Mouse (Mus musculus) brain, embryonic 14.5 days (tissue): ENCODE results near the gene 5031439G07Rik.
"Not testable (repeated sequence)": the region's sequence is repeated elsewhere in the genome, so short reads cannot be mapped to it uniquely, and the experiment has no call there.

Source experiments
- CTCF ChIP-seq: fragments of 200-500 bp; IDR thresholded peaks from 2 replicates; pipeline ENCODE4 v1.5.1; 2012; ENCODE audit warnings: inconsistent platforms, mild to moderate bottlenecking, moderate library complexity, borderline replicate concordance; ENCODE audit not compliant: insufficient read depth, insufficient read length; ENCODE audit errors: extremely low read depth
- POLR2A ChIP-seq: fragments of 200-500 bp; IDR thresholded peaks from 2 replicates; pipeline ENCODE4 v1.6.1; 2012; ENCODE audit warnings: mild to moderate bottlenecking, inconsistent platforms, borderline replicate concordance; ENCODE audit not compliant: poor library complexity, insufficient read depth, insufficient read length, severe bottlenecking; ENCODE audit errors: extremely low read depth

DNA sequence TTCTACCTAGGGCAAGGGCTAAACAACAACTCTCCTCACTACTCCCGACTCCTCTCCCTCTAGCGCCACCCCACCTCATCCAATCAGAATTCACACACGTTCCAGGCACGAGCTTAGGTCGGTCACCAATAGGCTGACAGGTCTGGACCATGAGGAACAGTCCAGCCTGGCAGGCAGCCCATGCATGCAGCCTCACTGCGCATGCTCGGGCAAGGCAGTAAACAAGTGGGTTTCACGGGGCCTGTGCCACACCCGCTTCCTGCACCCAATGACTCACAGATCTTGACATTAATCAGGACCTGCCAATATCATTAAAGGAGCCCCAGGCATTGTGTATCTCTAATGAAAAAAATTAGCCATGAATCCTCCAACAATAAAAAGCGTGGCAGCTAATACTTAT is 92.1 kb downstream of the 5031439G07Rik start:
- not testable (repeated sequence) for TF ChIP-seq POLR2A, CTCF
